Mouse (Mus musculus) liver, embryonic 11.5 days (tissue): ENCODE results near the gene Pvalb. TPM values are rescaled to one million over a fixed set of nuclear protein-coding genes. Genes with fewer than 3 reads are reported as not detected.

Source experiments
- ATAC-seq: fragments of 200-750 bp; cut with Nextera tagmentation; replicated peaks from 2 replicates; pipeline ENCODE4 v1.8.0; 2017; ENCODE audit warnings: moderate number of reproducible peaks, mild to moderate bottlenecking, moderate TSS enrichment, moderate library complexity; ENCODE audit not compliant: low FRiP score
- DNase-seq: peaks from one replicate; pipeline ENCODE4 v3.0.0-alpha.2; 2017; ENCODE audit warnings: low spot score
- H3K27ac ChIP-seq: fragments of 300-500 bp; sonication (generic); 2 replicates; pipeline ENCODE4 v1.5.1; 2014; ENCODE audit warnings: mild to moderate bottlenecking, low read depth, low read length, control low read depth
- H3K27me3 ChIP-seq: fragments of 300-500 bp; sonication (generic); replicated peaks from 2 replicates; pipeline ENCODE4 v1.6.1; 2014; ENCODE audit warnings: low read length, mixed read lengths; ENCODE audit not compliant: control insufficient read depth, insufficient read depth
- H3K36me3 ChIP-seq: fragments of 300-500 bp; sonication (generic); 2 replicates; pipeline ENCODE4 v1.6.1; 2014; ENCODE audit warnings: mild to moderate bottlenecking, low read length, moderate library complexity, mixed read lengths; ENCODE audit not compliant: control insufficient read depth, insufficient read depth
- H3K4me1 ChIP-seq: fragments of 300-500 bp; sonication (generic); replicated peaks from 2 replicates; pipeline ENCODE4 v1.6.1; 2014; ENCODE audit warnings: low read length, mixed read lengths; ENCODE audit not compliant: control insufficient read depth, insufficient read depth
- H3K4me2 ChIP-seq: fragments of 300-500 bp; sonication (generic); 2 replicates; pipeline ENCODE4 v1.6.1; 2014; ENCODE audit warnings: mild to moderate bottlenecking, control low read depth, moderate library complexity
- H3K4me3 ChIP-seq: fragments of 300-500 bp; sonication (generic); 2 replicates; pipeline ENCODE4 v1.5.1; 2014; ENCODE audit warnings: low read depth, low read length, control low read depth
- H3K9ac ChIP-seq: fragments of 300-500 bp; sonication (generic); 2 replicates; pipeline ENCODE4 v1.6.1; 2014; ENCODE audit warnings: low read depth, low read length, control low read depth
- H3K9me3 ChIP-seq: fragments of 300-500 bp; sonication (generic); 2 replicates; pipeline ENCODE4 v1.6.1; 2016; ENCODE audit warnings: low read length, inconsistent platforms, mixed read lengths; ENCODE audit not compliant: control insufficient read depth
- WGBS: fragments of 180-500 bp; shearing (Covaris S2); extraction: QIAGEN DNeasy Blood & Tissue Kit; methylation state at CpG from one replicate; pipeline ENCODE4 v1.1.7; 2014; 5-methylcytosine and 5-hydroxymethylcytosine counted together
- polyA plus RNA-seq: library from polyadenylated mRNA; unstranded; fragments of >200 nt; fragmentation: Nextera tagmentation; extraction: Ambion mirVana; gene quantifications from 2 replicates; pipeline ENCODE4 v1.2.1, GENCODE M21; 2014

Pvalb gene
- polyA plus RNA-seq, 1 experiment from 2014 or later = not detected

- Histone ChIP-seq H3K27me3 (no peaks in the 10 kb centered on the region; the same call in none of the 2 replicates), H3K4me1 (no peaks in the 10 kb centered on the region), H3K27ac (no peak overlapping the region), H3K4me3 (no peak overlapping the region), H3K9ac (no peak overlapping the region), H3K36me3 (no peaks in the 10 kb centered on the region), H3K9me3 (no peaks in the 10 kb centered on the region), H3K4me2 (no peak overlapping the region)
- ATAC-seq = no peak
- no peak for DNase-seq
- 78% methylated on average over 4 of the region's 4 CpGs for WGBS
These were observed 20.6 kb downstream of the Pvalb start for GRCm38 (mm10) chr15:78185609-78186008.

GRCm38 (mm10) chr15:78184855-78185254 is 21.3 kb downstream of the Pvalb start:
- Histone ChIP-seq H3K27ac (no peak overlapping the region), H3K36me3 (no peaks in the 10 kb centered on the region), H3K9me3 (no peaks in the 10 kb centered on the region), H3K4me2 (peak overlapping the region; percentile 11; the same call in 1 of the 2 replicates), H3K9ac (no peak overlapping the region), H3K27me3 (no peaks in the 10 kb centered on the region; the same call in none of the 2 replicates), H3K4me3 (no peak overlapping the region), H3K4me1 (no peaks in the 10 kb centered on the region)
- 4% methylated on average over 10 of the region's 10 CpGs for WGBS
- DNase-seq (peak; percentile 46), ATAC-seq (peak; percentile 71; the same call in 1 of the 2 replicates)

- H3K27me3 ChIP-seq = no peaks in the 10 kb centered on the region; the same call in none of the 2 replicates
- no peak for ATAC-seq
- no peak overlapping the region for H3K9ac ChIP-seq
- no peak for DNase-seq
- WGBS = 40% methylated on average over 8 of the region's 8 CpGs
- no peak overlapping the region for H3K27ac ChIP-seq
- no peaks in the 10 kb centered on the region for H3K4me1 ChIP-seq
- H3K36me3 ChIP-seq = no peaks in the 10 kb centered on the region
- H3K9me3 ChIP-seq = no peaks in the 10 kb centered on the region
- no peak overlapping the region for H3K4me3 ChIP-seq
- H3K4me2 ChIP-seq = no peak overlapping the region
These were observed 24.3 kb downstream of the Pvalb start for GRCm38 (mm10) chr15:78181701-78182405.

- no peaks in the 10 kb centered on the region; the same call in none of the 2 replicates for H3K27me3 ChIP-seq
- H3K9me3 ChIP-seq = no peaks in the 10 kb centered on the region
- peaks cover 6% of the 10 kb centered on the region; the same call in 1 of the 2 replicates for H3K4me1 ChIP-seq
- H3K27ac ChIP-seq = no peak overlapping the region
- ATAC-seq (no peak), DNase-seq (no peak)
- no peak overlapping the region for H3K4me2 ChIP-seq
- H3K36me3 ChIP-seq = no peaks in the 10 kb centered on the region
- no peak overlapping the region for H3K9ac ChIP-seq
- 62% methylated on average over 3 of the region's 3 CpGs for WGBS
- no peak overlapping the region for H3K4me3 ChIP-seq
These were observed 26.4 kb downstream of the Pvalb start for GRCm38 (mm10) chr15:78179775-78180174.

- Histone ChIP-seq H3K9ac (no peak overlapping the region), H3K27me3 (no peaks in the 10 kb centered on the region; the same call in 1 of the 2 replicates), H3K4me3 (no peak overlapping the region), H3K4me1 (peaks cover 10% of the 10 kb centered on the region; the same call in 1 of the 2 replicates), H3K9me3 (no peaks in the 10 kb centered on the region), H3K4me2 (no peak overlapping the region), H3K27ac (no peak overlapping the region), H3K36me3 (no peaks in the 10 kb centered on the region)
- no peak for ATAC-seq
- 8% methylated on average over 9 of the region's 9 CpGs for WGBS
- DNase-seq = peak; percentile 74
These were observed 27.8 kb downstream of the Pvalb start for GRCm38 (mm10) chr15:78178397-78178796.

- no peak for ATAC-seq
- Histone ChIP-seq H3K4me3 (no peak overlapping the region), H3K9ac (no peak overlapping the region), H3K36me3 (no peaks in the 10 kb centered on the region), H3K4me2 (no peak overlapping the region), H3K27me3 (no peaks in the 10 kb centered on the region; the same call in 1 of the 2 replicates), H3K4me1 (peaks cover 21% of the 10 kb centered on the region), H3K27ac (no peak overlapping the region), H3K9me3 (no peaks in the 10 kb centered on the region)
- WGBS = 69% methylated on average over 10 of the region's 10 CpGs
- no peak for DNase-seq
These were observed 28.9 kb downstream of the Pvalb start for GRCm38 (mm10) chr15:78177257-78177656.

GRCm38 (mm10) chr15:78174887-78175245 is 31.3 kb downstream of the Pvalb start:
- Histone ChIP-seq H3K9ac (peak overlapping the region; percentile 57; the same call in 1 of the 2 replicates), H3K27ac (no peak overlapping the region), H3K4me2 (peak overlapping the region; percentile 95), H3K27me3 (no peaks in the 10 kb centered on the region), H3K36me3 (no peaks in the 10 kb centered on the region), H3K4me3 (peak overlapping the region; percentile 51), H3K4me1 (peaks cover 21% of the 10 kb centered on the region), H3K9me3 (no peaks in the 10 kb centered on the region)
- ATAC-seq (no peak), DNase-seq (no peak)
- 76% methylated on average over 6 of the region's 6 CpGs for WGBS

GRCm38 (mm10) chr15:78173972-78174886 is 32.0 kb downstream of the Pvalb start, which contains the start of gene Ift27:
Ift27 (minus strand) TSS chr15:78174107.
- H3K9me3 ChIP-seq = no peaks in the 10 kb centered on the region
- peak; percentile 97 for ATAC-seq
- no peaks in the 10 kb centered on the region for H3K27me3 ChIP-seq
- H3K36me3 ChIP-seq = no peaks in the 10 kb centered on the region
- peak within 1 kb of the TSS; percentile 95 for H3K4me2 ChIP-seq
- peak within 1 kb of the TSS; percentile 25; the same call in 1 of the 2 replicates for H3K27ac ChIP-seq
- peak within 1 kb of the TSS; percentile 76 for H3K9ac ChIP-seq
- peaks cover 21% of the 10 kb centered on the region for H3K4me1 ChIP-seq
- H3K4me3 ChIP-seq = peak within 1 kb of the TSS; percentile 79
- DNase-seq = peak; percentile 87
- WGBS = 3% methylated on average over 40 of the region's 40 CpGs
